Mouse (Mus musculus) heart, embryonic 10.5 days (tissue): ENCODE results near the gene Padi2. TPM values are rescaled to one million over a fixed set of nuclear protein-coding genes. Genes with fewer than 3 reads are reported as not detected.

Source experiments
- DNase-seq: peaks from one replicate; pipeline ENCODE4 v3.0.0-alpha.2; 2017; ENCODE audit warnings: low spot score
- H3K27ac ChIP-seq: fragments of 300-500 bp; sonication (generic); 2 replicates; pipeline ENCODE4 v1.5.1; 2016; ENCODE audit warnings: mild to moderate bottlenecking
- H3K27me3 ChIP-seq: fragments of 300-500 bp; sonication (generic); 2 replicates; pipeline ENCODE4 v1.6.1; 2016; ENCODE audit warnings: mild to moderate bottlenecking; ENCODE audit not compliant: poor library complexity, insufficient read depth, severe bottlenecking
- H3K36me3 ChIP-seq: fragments of 300-500 bp; sonication (generic); 2 replicates; pipeline ENCODE4 v1.6.1; 2016; ENCODE audit warnings: mild to moderate bottlenecking, moderate library complexity
- H3K4me1 ChIP-seq: fragments of 300-500 bp; sonication (generic); 2 replicates; pipeline ENCODE4 v1.6.1; 2016; ENCODE audit warnings: mild to moderate bottlenecking
- H3K4me3 ChIP-seq: fragments of 300-500 bp; sonication (generic); 2 replicates; pipeline ENCODE4 v1.5.1; 2016; ENCODE audit warnings: mild to moderate bottlenecking, moderate library complexity
- H3K9me3 ChIP-seq: fragments of 300-500 bp; sonication (generic); 2 replicates; pipeline ENCODE4 v1.6.1; 2016; ENCODE audit warnings: mild to moderate bottlenecking, moderate library complexity
- WGBS: fragments of 180-500 bp; shearing (Covaris S2); methylation state at CpG from one replicate; pipeline ENCODE4 v1.1.7; 2016; 5-methylcytosine and 5-hydroxymethylcytosine counted together
- polyA plus RNA-seq: library from polyadenylated mRNA; unstranded; fragments of >200 nt; fragmentation: Nextera tagmentation; extraction: Ambion mirVana; gene quantifications from 2 replicates; pipeline ENCODE4 v1.2.1, GENCODE M21; 2016

Gene Padi2
- polyA plus RNA-seq, 1 experiment from 2014 or later: 2.9 TPM

DNA sequence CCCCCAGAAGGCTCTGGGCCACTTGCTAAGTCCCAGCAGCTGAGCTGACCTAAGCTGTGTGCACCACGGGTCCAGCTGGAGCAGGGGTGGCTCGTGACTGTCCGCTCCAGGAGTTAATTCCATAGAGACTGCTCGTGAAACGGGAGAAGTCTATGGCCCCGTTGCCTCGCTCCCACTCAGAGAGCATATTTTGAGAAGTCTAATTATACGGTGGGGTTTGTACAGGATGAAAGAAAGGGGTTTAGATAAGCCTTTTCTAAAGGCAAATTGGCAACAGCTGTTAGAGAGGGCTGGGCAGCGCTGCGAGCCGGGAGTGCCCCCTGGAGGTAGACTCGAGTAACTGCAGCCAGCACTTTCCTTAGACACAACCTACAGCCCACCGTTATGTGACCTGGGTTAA, 51.6 kb downstream of the Padi2 start:
- Histone ChIP-seq H3K4me1 (peaks cover 50% of the 10 kb centered on the region), H3K36me3 (no peaks in the 10 kb centered on the region), H3K27me3 (peaks cover 14% of the 10 kb centered on the region), H3K27ac (peak overlapping the region; percentile 73), H3K9me3 (no peaks in the 10 kb centered on the region), H3K4me3 (peak overlapping the region; percentile 58)
- WGBS: under 1% methylated on average over 13 of the region's 13 CpGs
- DNase-seq: peak; percentile 87

DNA sequence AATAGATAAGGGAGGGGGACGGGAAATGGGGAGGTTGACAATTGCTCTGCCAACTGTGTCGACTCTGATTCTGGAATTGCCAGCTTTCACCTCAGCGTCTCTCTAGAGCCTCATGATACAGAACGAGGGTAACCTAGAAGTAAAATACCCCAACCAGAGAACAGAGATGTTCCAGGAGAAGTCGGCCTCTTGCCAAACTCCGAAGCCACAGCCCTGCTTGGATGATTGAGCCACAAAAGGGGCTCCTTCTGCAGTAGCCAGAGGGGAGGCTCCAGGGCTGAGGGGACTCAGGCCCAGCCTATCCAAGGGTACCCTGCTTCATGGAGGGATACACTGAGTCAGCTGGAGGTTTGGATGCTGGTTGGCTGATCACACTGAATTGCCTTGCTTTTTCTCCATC, 52.2 kb downstream of the Padi2 start:
- DNase-seq: no peak
- Histone ChIP-seq H3K36me3 (no peaks in the 10 kb centered on the region), H3K9me3 (no peaks in the 10 kb centered on the region), H3K4me3 (no peak overlapping the region), H3K27me3 (peaks cover 14% of the 10 kb centered on the region), H3K4me1 (peaks cover 56% of the 10 kb centered on the region), H3K27ac (no peak overlapping the region; the same call in 1 of the 2 replicates)
- WGBS: 48% methylated on average over 6 of the region's 6 CpGs

DNA sequence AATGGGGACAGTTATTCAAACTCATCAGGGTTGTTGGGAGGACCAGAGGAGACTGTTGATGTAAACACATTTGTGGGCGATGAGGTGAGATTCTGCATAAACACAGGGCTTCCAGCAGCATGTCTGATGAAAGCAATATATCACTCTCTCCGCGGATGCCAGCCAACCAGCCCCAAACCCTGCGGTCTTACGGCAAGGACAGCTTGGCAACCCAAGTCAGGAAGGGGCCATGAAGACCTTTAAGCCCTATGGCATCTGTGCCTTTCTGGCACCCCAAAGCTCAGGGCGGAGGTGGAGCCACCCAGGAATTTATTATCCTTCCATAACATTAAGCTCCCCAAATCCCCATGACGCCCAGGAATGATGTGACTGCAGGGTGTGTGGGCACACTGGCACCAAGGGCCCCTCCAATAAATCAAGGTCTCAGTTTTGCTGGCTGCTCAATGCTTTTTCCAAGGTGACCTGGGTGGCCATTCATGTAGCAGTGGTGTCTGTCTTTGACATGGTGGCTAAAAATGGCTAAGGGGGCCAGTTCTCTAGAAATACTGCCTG, 53.1 kb downstream of the Padi2 start:
- DNase-seq: no peak
- Histone ChIP-seq H3K9me3 (no peaks in the 10 kb centered on the region), H3K4me1 (peaks cover 61% of the 10 kb centered on the region), H3K36me3 (no peaks in the 10 kb centered on the region), H3K27ac (0 out of 2 replicates have a peak overlapping the region, but pooled peaks have one; percentile 3), H3K4me3 (no peak overlapping the region), H3K27me3 (peaks cover 14% of the 10 kb centered on the region)
- WGBS: 85% methylated on average over 7 of the region's 7 CpGs

DNA sequence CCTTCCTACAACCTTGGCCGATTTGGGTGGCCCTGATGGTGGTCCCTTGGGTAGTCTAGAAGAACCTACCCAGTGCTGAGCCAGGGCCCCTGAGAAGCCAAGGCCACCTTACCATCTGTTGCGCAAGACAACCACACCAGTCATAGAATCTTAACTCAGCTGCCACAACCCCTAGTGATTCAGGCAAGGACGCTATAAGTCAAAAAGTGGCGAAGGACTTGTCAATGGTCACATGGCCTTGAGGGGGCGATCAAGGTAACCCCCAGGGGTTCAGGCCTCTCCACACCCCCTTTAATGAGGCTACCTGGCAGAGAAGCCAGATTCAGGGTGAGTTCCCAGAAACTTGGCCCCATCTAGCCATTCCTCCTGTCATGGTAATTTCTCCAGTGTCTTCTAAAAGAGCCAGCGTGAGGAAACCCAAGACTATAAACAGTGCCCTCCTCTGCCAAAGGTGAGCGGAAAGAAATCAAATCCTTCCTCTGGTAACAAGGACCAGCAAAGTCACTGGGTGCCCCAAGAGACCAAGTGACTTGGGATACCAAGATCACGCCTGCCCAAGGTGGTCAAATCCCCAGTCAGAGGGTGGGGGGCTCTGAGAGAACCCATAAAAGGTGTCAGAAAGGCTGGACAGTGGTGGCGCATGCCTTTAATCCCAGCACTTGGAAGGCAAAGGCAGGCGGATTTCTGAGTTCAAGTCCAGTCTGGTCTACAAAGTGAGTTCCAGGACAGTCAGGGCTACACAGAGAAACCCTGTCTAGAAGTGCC, 53.8 kb downstream of the Padi2 start:
- Histone ChIP-seq H3K4me1 (peaks cover 62% of the 10 kb centered on the region), H3K27ac (peak overlapping the region; percentile 99), H3K27me3 (peaks cover 14% of the 10 kb centered on the region), H3K9me3 (no peaks in the 10 kb centered on the region), H3K4me3 (peak overlapping the region; percentile 99; the same call in 1 of the 2 replicates), H3K36me3 (no peaks in the 10 kb centered on the region)
- 80% methylated on average over 10 of the region's 10 CpGs for WGBS
- DNase-seq: no peak

DNA sequence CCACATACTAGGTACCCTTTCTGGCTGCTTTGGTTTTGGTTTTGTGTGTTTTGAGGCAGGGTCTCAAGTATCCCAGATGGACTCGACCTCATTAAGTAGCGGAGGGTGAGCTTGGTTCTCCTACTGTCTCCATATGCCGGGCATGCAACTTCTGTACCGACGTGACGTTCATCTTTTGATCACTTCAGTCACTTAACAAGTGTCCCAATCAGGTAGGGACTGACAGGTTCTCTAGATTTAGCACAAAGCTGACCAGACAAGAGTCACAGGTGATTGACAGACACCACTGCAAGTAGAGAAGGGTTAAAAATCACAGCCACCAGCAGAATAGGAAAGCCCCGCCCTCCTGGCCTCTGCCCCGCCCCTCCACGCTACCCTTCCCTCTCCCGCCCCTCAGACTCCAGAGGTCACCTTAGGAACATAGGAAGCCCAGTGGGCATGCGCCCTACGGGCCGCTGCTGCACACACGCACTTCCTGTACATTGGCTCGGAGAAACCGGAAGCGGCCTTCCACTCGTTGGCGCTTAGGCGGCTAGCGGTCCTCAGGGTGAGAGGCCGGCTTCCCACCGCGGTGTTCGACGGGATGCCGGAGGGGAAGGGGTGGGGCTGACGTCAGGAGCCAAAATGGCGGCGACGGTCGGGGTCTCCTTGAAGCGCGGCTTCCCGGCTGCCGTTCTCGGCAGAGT, 54.8 kb downstream of the Padi2 start, which contains the start of gene Sdhb:
Gene Sdhb, plus strand, starts transcription at position 423 of the 686 bp plus-strand sequence.
- peaks cover 62% of the 10 kb centered on the region for H3K4me1 ChIP-seq
- H3K9me3 ChIP-seq: no peaks in the 10 kb centered on the region
- peak; percentile 100 for DNase-seq
- H3K36me3 ChIP-seq: peaks cover 3% of the 10 kb centered on the region; the same call in 1 of the 2 replicates
- 3% methylated on average over 37 of the region's 37 CpGs for WGBS
- H3K27me3 ChIP-seq: peaks cover 6% of the 10 kb centered on the region
- peak within 1 kb of the TSS; percentile 99 for H3K4me3 ChIP-seq
- H3K27ac ChIP-seq: peak within 1 kb of the TSS; percentile 99

DNA sequence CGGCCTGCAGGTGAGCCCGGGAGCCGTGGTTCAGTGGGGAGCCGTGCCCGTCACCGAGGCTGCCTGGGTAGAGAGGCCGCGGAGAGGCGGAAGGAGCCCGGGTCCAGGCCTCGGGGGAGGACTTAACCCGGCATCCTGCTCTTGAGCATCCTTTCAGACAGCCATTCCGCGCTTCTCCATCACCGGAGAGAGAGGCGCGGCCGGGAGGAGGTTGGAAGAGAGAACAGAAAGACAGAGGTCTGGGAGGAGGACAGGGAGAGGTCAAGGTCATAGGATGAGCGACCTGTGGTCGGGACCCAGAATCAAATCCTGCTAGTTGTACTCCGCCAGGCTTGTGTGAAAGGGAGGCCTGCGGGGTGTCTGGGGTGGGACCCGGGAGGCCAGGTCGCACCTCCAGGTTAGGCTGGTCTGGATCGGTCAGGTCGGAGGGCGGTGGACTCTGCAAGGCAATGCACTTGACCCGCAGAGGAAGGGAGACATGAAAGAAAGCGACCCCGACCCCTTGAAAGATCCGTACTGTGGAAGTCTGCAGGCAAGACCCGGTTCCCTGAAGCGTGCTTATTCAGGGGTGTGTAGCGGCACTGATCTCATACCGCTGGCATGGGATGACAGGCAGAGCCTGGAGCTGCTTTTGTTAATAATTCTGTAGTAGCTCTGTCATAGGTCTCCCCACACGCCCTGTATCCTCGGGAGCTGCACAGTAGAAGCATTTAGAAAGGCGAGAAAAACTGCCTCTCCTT, 55.5 kb downstream of the Padi2 start:
- Histone ChIP-seq H3K4me1 (peaks cover 62% of the 10 kb centered on the region), H3K36me3 (peaks cover 10% of the 10 kb centered on the region), H3K27me3 (peaks cover 5% of the 10 kb centered on the region), H3K9me3 (no peaks in the 10 kb centered on the region), H3K4me3 (peak overlapping the region; percentile 99), H3K27ac (peak overlapping the region; percentile 99)
- DNase-seq: no peak
- 2% methylated on average over 38 of the region's 38 CpGs for WGBS

DNA sequence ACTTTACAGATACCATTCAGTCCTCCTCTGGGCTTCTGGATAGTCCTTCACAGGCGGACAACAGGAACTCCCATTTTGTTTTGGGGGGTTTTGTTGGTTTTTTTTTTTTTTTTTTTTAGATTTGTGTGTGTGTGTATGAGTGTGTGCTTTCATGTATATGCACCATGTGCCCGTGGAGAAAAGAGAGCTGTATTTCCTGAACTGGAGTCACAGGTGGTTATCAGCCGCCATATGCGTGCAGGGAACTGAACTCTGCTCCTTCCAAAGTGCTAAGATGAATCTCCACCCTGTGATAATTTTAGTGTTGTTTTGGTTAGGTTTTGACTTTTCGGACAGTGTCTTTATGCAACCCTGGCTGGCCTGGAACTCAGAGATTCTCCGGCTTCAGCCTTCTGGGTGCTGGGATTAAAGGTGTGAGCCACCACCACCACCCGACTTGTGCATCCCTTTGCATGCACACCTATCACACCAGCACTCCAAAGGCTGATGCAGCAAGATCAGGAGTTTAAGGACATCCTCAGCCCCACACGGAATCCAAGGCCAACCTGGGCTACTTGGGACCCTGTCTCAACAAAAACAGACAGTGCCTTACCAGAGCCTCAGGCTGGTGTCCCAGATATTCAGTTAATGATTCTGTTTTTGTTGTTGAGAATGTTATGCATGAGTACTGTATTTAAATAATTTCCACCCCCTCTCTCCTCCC, 56.2 kb downstream of the Padi2 start:
- no peak for DNase-seq
- no peaks in the 10 kb centered on the region for H3K27me3 ChIP-seq

DNA sequence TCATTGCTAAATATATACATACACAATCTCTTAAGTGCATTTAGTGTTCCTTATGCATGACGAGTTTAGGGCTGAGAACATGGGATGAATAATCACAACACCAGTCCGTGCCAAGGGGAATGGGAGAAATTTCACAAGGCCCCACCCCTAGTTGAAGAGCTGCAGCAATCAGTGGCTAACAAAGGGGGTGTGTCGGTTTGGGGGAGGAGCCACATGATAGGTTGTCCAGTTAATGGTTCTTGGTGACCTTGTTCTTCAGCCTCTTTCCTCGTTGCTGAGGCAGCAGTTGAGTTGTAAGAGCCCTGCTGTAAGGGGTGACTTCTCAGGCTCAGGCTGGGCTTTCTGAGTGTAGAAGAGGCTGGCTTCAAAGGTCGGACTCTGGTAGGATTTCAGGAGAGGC, 56.8 kb downstream of the Padi2 start:
- peaks cover 23% of the 10 kb centered on the region for H3K36me3 ChIP-seq
- peak overlapping the region; percentile 9; the same call in 1 of the 2 replicates for H3K4me3 ChIP-seq
- no peak for DNase-seq
- no peaks in the 10 kb centered on the region for H3K9me3 ChIP-seq
- peaks cover 49% of the 10 kb centered on the region for H3K4me1 ChIP-seq
- WGBS: 40% methylated on average over 5 of the region's 5 CpGs
- H3K27me3 ChIP-seq: no peaks in the 10 kb centered on the region
- no peak overlapping the region for H3K27ac ChIP-seq

More for the DNA sequence above, 56.2 kb downstream of the Padi2 start:
- peak overlapping the region; percentile 99 for H3K4me3 ChIP-seq
- peak overlapping the region; percentile 99 for H3K27ac ChIP-seq
- peaks cover 17% of the 10 kb centered on the region for H3K36me3 ChIP-seq
- H3K9me3 ChIP-seq: no peaks in the 10 kb centered on the region
- peaks cover 55% of the 10 kb centered on the region for H3K4me1 ChIP-seq
- WGBS: 70% methylated on average over 8 of the region's 8 CpGs

DNA sequence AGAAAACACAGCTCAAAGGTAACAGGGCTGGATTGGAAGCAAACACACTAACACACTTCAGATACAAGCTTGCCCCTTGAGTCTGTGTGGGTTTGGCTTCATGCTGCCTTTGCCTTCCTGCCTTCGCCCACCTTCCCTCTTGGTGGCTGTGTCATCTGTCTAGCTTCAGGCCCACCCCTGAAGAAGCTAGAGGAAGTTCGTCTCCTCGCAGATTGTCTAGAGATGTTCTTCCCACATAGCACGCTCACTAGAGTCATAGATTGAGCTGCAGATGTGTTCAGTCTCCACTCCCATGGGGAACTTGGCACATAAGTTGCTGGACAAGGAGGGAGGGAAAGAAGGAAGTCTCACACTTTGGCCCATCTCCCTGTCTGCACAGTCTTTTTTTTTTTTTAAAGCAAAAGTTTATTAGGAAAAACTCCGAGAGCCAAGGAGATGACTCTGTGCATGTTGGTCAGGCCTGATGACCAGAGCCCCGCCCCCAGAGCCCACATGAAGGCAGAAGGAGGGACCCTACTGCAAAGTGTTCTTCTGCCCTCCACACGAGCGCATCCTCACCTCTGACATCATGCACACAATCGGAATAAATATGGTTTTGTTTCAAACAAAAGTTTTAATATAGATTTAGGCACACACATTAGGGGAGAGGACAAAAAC, 57.9 kb downstream of the Padi2 start:
- 85% methylated on average over 9 of the region's 9 CpGs for WGBS
- Histone ChIP-seq H3K4me3 (no peak overlapping the region), H3K4me1 (peaks cover 39% of the 10 kb centered on the region), H3K27me3 (no peaks in the 10 kb centered on the region), H3K27ac (no peak overlapping the region), H3K9me3 (no peaks in the 10 kb centered on the region), H3K36me3 (peaks cover 33% of the 10 kb centered on the region)
- no peak for DNase-seq

DNA sequence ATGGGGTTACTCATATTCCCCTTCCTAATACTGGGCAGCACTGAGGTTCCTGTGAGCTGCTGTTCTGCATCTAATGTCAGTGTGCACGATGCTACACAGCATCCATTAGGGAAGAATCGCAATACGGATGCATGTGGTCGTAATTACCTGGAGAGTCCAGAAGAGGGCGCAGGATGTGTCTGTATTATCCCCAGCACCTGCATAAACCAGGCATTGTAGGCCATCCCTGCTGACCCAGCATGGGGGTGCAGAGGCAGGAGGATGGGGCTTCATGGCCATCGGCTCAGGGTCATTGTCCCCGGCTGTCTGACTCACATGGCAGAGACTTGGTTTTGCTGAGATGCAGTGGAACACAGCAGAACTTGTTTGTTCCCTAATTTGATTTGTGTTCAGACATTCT, 58.5 kb downstream of the Padi2 start:
- peaks cover 34% of the 10 kb centered on the region for H3K4me1 ChIP-seq
- H3K27ac ChIP-seq: no peak overlapping the region
- peaks cover 38% of the 10 kb centered on the region for H3K36me3 ChIP-seq
- DNase-seq: peak; percentile 85
- no peaks in the 10 kb centered on the region for H3K9me3 ChIP-seq
- no peaks in the 10 kb centered on the region for H3K27me3 ChIP-seq
- WGBS: 31% methylated on average over 7 of the region's 7 CpGs
- H3K4me3 ChIP-seq: no peak overlapping the region

DNA sequence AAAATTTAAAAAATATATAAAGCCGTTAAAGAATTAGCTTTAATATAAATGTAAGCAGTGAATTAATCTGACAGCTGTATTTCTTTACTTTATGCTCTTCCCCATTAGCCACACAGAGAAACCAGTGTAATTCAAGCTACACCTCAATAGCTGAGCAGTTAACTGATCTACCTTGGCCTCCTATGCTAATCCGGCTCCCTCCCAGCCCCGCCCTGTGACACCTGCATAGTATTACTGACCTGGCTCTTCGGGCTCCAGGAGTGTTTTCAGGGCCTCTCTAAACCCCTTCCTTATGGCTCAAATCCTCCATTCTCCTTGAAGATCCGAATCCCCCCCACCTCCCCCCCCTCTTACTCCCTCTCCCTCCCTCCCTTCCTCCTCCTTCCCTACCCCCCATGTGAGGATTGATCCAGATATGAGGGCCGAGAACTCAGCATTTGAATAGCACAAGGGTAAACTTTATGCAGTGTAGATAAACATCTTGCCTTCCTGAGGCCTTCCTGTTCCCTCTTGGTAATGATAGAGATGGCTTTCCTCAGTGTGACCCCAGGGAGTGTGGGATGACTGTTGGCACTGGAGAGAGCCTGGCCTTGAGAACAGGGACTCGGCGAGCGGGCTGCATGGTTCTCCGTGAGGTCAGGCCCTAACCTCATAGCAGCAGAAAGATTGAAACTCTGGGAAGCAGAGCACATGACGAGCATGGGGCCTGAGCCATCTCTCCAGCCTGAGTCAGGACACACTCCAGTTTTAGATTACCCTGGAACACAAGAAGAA, 61.4 kb downstream of the Padi2 start:
- Histone ChIP-seq H3K27ac (no peak overlapping the region), H3K27me3 (no peaks in the 10 kb centered on the region), H3K4me1 (peaks cover 13% of the 10 kb centered on the region), H3K36me3 (peaks cover 68% of the 10 kb centered on the region), H3K4me3 (no peak overlapping the region), H3K9me3 (no peaks in the 10 kb centered on the region)
- no peak for DNase-seq
- WGBS: 84% methylated on average over 11 of the region's 11 CpGs
